Mouse (Mus musculus): ENCODE data around the gene Fgf16. TPM values are rescaled to one million over a fixed set of nuclear protein-coding genes. Genes with fewer than 3 reads are reported as not detected.

Gene Fgf16
- polyA plus RNA-seq (2015; fragmentation: Nextera tagmentation; extraction: Ambion mirVana) = 0.96 and 0.98 TPM in 2 replicates

DNA sequence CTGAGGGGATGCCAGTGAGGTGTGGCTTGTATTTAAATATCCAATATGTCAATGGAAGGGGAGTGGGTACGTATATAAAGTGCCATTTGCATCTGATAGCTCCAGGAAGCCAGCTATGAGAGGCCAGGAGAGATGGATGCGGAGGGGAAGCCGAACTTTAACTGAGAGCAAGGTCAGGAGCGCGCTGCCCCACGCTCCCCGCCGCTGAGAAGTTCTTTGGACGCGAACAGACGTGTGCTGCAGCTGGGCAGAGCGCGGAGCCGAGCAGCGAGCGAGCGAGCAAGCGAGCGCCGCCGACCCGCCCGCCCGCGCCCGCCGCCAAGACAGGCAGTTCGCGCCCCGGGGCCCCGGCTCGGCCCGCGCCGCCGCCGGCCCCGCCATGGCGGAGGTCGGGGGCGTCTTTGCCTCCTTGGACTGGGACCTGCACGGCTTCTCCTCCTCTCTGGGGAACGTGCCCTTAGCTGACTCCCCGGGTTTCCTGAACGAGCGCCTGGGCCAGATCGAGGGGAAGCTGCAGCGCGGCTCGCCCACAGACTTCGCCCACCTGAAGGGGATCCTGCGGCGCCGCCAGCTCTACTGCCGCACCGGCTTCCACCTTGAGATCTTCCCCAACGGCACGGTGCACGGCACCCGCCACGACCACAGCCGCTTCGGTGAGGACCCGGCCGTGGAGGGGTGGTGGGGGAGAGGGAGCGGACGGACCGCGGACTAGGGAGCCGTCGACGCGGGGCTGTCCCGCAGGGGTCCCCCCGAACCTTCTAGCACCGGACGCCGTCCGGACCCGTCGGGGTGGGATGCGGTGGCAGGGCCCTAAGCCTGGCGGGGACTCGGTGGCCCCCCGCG is at the start of gene Fgf16:
Fgf16 (plus strand) TSS at position 118 of the 843 bp plus-strand sequence.
- no peaks in the 10 kb centered on the region for H3K9me3 ChIP-seq (replicated peaks; ENCODE audit: control insufficient read depth, low read length)
- no peak within 1 kb of the TSS for H3K27ac ChIP-seq (ENCODE audit: low read length)
- H3K9ac ChIP-seq (ENCODE audit: low read length) = peak within 1 kb of the TSS; percentile 68
- H3K4me1 ChIP-seq (ENCODE audit: control insufficient read depth, insufficient read depth, low read length) = peaks cover 3% of the 10 kb centered on the region
- WGBS = 9% methylated on average over 66 of the region's 86 CpGs
- peak within 1 kb of the TSS; percentile 78 for H3K4me2 ChIP-seq (ENCODE audit: low read depth, low read length)
- no peak for ATAC-seq (replicated peaks; ENCODE audit: extremely low read depth, insufficient read depth, low FRiP score)
- H3K36me3 ChIP-seq (ENCODE audit: control insufficient read depth, insufficient read depth) = no peaks in the 10 kb centered on the region
- H3K4me3 ChIP-seq (ENCODE audit: low read length) = peak within 1 kb of the TSS; percentile 56
- H3K27me3 ChIP-seq (ENCODE audit: control insufficient read depth, insufficient read depth, low read length) = peaks cover 19% of the 10 kb centered on the region

DNA sequence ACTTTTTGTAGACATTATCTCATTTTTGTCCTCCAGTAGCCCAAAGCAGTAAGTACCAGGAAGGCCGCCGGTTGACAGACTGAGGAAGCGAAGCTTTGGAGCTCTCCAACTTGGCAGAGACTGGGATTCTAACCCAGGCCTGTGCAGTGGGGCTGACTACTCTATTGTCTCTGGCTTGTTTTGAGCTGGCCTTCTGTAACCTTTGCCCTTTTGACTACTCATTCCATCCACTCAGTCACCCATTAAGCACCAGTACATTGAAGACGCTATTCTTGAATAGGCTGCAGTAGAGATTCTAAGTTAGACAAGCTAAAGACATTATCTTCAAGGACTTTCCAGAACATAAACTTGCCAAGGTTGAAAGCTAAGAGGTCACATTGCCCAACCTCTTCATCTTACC is 49.3 kb upstream of the Fgf16 start:
- ATAC-seq (replicated peaks; ENCODE audit: extremely low read depth, insufficient read depth, low FRiP score) = no peak
- no peak overlapping the region for H3K9ac ChIP-seq (ENCODE audit: low read length)
- no peak overlapping the region for H3K27ac ChIP-seq (ENCODE audit: low read length)
- H3K36me3 ChIP-seq (ENCODE audit: control insufficient read depth, insufficient read depth) = no peaks in the 10 kb centered on the region
- H3K27me3 ChIP-seq (ENCODE audit: control insufficient read depth, insufficient read depth, low read length) = no peaks in the 10 kb centered on the region
- no peaks in the 10 kb centered on the region for H3K9me3 ChIP-seq (replicated peaks; ENCODE audit: control insufficient read depth, low read length)
- no peaks in the 10 kb centered on the region for H3K4me1 ChIP-seq (ENCODE audit: control insufficient read depth, insufficient read depth, low read length)
- 82% methylated on average over 4 of the region's 4 CpGs for WGBS
- no peak overlapping the region for H3K4me3 ChIP-seq (ENCODE audit: low read length)
- no peak overlapping the region for H3K4me2 ChIP-seq (ENCODE audit: low read depth, low read length)

DNA sequence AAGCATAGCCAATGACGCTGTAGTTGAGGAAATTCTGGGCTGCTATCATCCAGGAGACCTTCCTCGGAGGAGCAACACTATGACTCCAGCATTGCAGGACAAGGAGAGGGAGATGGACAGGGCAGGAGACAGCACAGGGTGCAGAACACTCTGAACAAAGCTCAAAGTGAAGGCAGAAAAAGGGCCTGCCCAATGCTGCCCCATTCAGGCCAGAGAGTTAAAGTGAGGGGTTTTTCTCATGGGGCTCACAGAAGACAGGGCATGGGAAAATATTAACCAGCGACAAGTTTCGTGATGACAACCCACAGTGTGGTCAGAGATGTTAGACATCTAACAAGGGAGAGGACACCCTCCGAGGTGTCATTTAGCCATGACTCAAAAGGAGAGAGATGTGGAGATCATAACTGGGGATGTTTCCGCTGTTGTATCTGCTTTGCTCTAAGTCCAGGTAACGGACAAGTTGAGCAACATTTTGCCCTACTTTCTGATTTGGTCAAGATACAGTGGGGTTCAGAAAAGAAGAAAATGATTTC is 48.2 kb upstream of the Fgf16 start:
- 88% methylated on average over 7 of the region's 7 CpGs for WGBS
- no peak overlapping the region for H3K27ac ChIP-seq (ENCODE audit: low read length)
- no peak overlapping the region for H3K4me2 ChIP-seq (ENCODE audit: low read depth, low read length)

DNA sequence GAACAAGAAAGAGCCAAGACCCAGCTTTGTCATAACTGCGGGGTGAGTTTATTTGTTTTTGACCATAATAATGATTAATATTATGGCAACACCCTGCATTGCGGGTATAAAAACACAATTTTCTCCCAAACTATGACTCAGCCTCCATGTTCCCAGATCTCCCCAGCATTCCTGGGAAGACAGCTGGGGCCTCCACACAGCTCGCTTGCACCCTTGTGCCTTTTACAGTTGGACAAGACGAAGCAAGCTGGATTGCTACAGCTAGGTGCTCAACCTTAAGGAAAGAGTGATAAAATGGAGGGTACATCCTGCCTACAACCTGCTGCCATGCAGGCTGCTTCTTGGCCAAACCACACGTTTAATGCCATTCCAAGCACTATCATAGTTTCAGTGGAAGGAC is 45.7 kb upstream of the Fgf16 start:
- H3K36me3 ChIP-seq (ENCODE audit: control insufficient read depth, insufficient read depth) = no peaks in the 10 kb centered on the region
- no peak overlapping the region for H3K27ac ChIP-seq (ENCODE audit: low read length)
- H3K4me3 ChIP-seq (ENCODE audit: low read length) = no peak overlapping the region
- H3K4me2 ChIP-seq (ENCODE audit: low read depth, low read length) = no peak overlapping the region
- no peaks in the 10 kb centered on the region for H3K9me3 ChIP-seq (replicated peaks; ENCODE audit: control insufficient read depth, low read length)
- ATAC-seq (replicated peaks; ENCODE audit: extremely low read depth, insufficient read depth, low FRiP score) = no peak
- 76% methylated on average over 5 of the region's 5 CpGs for WGBS
- H3K27me3 ChIP-seq (ENCODE audit: control insufficient read depth, insufficient read depth, low read length) = no peaks in the 10 kb centered on the region
- H3K9ac ChIP-seq (ENCODE audit: low read length) = no peak overlapping the region
- H3K4me1 ChIP-seq (ENCODE audit: control insufficient read depth, insufficient read depth, low read length) = no peaks in the 10 kb centered on the region

More for the DNA sequence above, 48.2 kb upstream of the Fgf16 start:
- Histone ChIP-seq H3K9me3 (replicated peaks; ENCODE audit: control insufficient read depth, low read length) (no peaks in the 10 kb centered on the region), H3K27me3 (ENCODE audit: control insufficient read depth, insufficient read depth, low read length) (no peaks in the 10 kb centered on the region), H3K36me3 (ENCODE audit: control insufficient read depth, insufficient read depth) (no peaks in the 10 kb centered on the region), H3K9ac (ENCODE audit: low read length) (no peak overlapping the region), H3K4me1 (ENCODE audit: control insufficient read depth, insufficient read depth, low read length) (no peaks in the 10 kb centered on the region), H3K4me3 (ENCODE audit: low read length) (no peak overlapping the region)
- ATAC-seq (replicated peaks; ENCODE audit: extremely low read depth, insufficient read depth, low FRiP score) = no peak

DNA sequence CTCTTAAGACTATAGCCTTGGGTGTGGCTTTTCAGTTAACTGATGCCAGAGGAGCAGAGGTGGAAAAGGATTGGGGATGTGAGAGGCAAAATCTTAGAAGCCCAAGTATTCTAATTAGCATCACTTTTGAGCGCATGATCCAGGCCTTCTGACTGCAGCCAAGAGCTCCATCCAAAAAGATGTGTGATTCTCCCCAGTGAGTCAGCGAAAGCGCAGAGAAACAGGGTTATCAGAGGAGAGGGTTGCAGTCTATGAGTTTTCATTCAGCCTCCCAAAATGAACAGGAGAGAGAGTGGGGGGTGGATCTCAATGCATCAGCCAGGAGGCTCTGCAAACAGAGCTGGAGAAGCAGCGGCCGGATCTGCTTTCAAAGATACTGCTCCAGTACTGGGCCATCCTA is 45.1 kb upstream of the Fgf16 start:
- Histone ChIP-seq H3K4me3 (ENCODE audit: low read length) (no peak overlapping the region), H3K4me1 (ENCODE audit: control insufficient read depth, insufficient read depth, low read length) (no peaks in the 10 kb centered on the region), H3K36me3 (ENCODE audit: control insufficient read depth, insufficient read depth) (no peaks in the 10 kb centered on the region), H3K9ac (ENCODE audit: low read length) (no peak overlapping the region), H3K9me3 (replicated peaks; ENCODE audit: control insufficient read depth, low read length) (no peaks in the 10 kb centered on the region), H3K27me3 (ENCODE audit: control insufficient read depth, insufficient read depth, low read length) (no peaks in the 10 kb centered on the region), H3K27ac (ENCODE audit: low read length) (no peak overlapping the region), H3K4me2 (ENCODE audit: low read depth, low read length) (no peak overlapping the region)
- 71% methylated on average over 5 of the region's 5 CpGs for WGBS
- no peak for ATAC-seq (replicated peaks; ENCODE audit: extremely low read depth, insufficient read depth, low FRiP score)

DNA sequence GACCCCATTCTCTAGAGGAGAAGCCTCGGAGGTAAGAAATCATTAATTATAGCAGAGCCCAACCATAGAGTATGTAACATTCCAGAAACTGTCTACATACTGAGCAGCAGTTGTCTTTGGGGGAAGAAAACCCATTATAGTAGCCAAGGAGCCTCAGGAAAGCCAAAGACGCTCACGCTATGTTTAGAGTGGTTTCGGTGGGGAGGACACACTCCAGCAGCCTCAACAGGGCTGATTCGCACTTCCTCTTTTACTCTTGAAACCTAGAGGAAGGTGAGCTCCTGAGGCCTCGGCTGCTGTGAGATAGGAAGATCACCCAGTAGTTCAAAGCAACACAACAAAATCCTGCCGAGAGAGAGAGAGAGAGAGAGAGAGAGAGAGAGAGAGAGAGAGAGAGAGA is 39.9 kb upstream of the Fgf16 start:
- Histone ChIP-seq H3K27ac (ENCODE audit: low read length) (no peak overlapping the region), H3K4me3 (ENCODE audit: low read length) (no peak overlapping the region), H3K36me3 (ENCODE audit: control insufficient read depth, insufficient read depth) (no peaks in the 10 kb centered on the region), H3K4me1 (ENCODE audit: control insufficient read depth, insufficient read depth, low read length) (no peaks in the 10 kb centered on the region), H3K9me3 (replicated peaks; ENCODE audit: control insufficient read depth, low read length) (no peaks in the 10 kb centered on the region), H3K4me2 (ENCODE audit: low read depth, low read length) (no peak overlapping the region), H3K9ac (ENCODE audit: low read length) (no peak overlapping the region), H3K27me3 (ENCODE audit: control insufficient read depth, insufficient read depth, low read length) (no peaks in the 10 kb centered on the region)
- WGBS = 62% methylated on average over 7 of the region's 7 CpGs
- ATAC-seq (replicated peaks; ENCODE audit: extremely low read depth, insufficient read depth, low FRiP score) = no peak

DNA sequence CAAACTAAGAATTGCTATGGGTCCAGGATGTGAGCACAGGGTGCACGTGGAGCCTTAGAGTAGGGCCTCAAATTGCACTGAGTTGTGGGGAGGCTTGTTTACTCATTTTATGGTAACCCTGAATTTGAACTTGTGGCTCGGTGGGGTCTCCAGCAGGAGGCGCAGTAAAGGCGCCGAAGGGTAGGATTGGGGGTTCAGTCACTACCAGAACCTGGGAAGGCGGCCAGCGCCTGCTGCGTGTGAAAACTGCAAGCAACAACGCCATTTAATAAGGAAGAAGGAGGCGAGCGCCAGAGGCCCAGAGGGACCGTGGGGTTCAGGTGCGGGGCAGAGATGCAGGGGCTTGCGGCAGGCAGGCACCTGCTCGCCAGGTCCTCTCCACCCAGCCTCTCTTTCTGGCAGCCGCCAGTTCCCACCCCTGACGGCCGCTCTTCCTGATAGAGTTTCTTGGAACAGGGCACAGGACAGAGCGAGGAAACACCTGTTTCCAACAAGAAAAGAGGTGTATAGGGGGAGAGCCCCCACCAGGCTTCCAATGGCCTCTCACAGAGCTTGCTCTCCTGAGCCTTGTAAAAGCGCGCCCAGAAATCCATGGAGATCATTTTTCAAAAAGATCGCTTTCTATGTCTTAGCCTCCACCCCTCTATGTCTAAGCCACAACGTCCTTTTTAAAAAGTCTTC is 1.1 kb upstream of the Fgf16 start:
- Histone ChIP-seq H3K27ac (ENCODE audit: low read length) (no peak overlapping the region), H3K4me3 (ENCODE audit: low read length) (peak overlapping the region; percentile 56), H3K9me3 (replicated peaks; ENCODE audit: control insufficient read depth, low read length) (no peaks in the 10 kb centered on the region), H3K36me3 (ENCODE audit: control insufficient read depth, insufficient read depth) (no peaks in the 10 kb centered on the region), H3K27me3 (ENCODE audit: control insufficient read depth, insufficient read depth, low read length) (peaks cover 19% of the 10 kb centered on the region), H3K4me1 (ENCODE audit: control insufficient read depth, insufficient read depth, low read length) (peaks cover 3% of the 10 kb centered on the region), H3K9ac (ENCODE audit: low read length) (peak overlapping the region; percentile 65), H3K4me2 (ENCODE audit: low read depth, low read length) (peak overlapping the region; percentile 78)
- no peak for ATAC-seq (replicated peaks; ENCODE audit: extremely low read depth, insufficient read depth, low FRiP score)
- WGBS = 8% methylated on average over 21 of the region's 23 CpGs

DNA sequence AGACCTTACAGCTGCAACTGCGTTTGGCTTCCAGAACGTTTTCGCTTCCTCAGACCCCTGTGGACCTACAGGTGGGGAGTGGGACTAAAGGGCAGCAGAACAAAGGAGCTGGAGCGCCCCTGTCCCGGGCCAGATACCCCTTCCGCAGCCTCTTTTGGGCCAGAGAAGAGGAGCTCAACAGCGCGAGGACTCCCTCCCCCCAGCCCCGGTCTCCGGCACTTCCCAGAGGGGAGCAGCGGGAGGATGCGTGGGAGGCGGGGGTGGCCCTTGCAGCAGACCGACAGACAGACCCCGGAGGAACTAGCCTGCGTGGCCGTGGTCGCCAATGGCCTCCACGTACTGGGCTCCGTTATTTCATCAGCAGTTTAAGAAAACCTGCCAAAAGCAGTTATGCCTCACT is 467 bp upstream of the Fgf16 start:
- WGBS = 14% methylated on average over 20 of the region's 20 CpGs
- ATAC-seq (replicated peaks; ENCODE audit: extremely low read depth, insufficient read depth, low FRiP score) = no peak
- Histone ChIP-seq H3K9ac (ENCODE audit: low read length) (peak overlapping the region; percentile 65), H3K4me3 (ENCODE audit: low read length) (peak overlapping the region; percentile 56), H3K27ac (ENCODE audit: low read length) (no peak overlapping the region), H3K9me3 (replicated peaks; ENCODE audit: control insufficient read depth, low read length) (no peaks in the 10 kb centered on the region), H3K4me1 (ENCODE audit: control insufficient read depth, insufficient read depth, low read length) (peaks cover 3% of the 10 kb centered on the region), H3K36me3 (ENCODE audit: control insufficient read depth, insufficient read depth) (no peaks in the 10 kb centered on the region), H3K27me3 (ENCODE audit: control insufficient read depth, insufficient read depth, low read length) (peaks cover 19% of the 10 kb centered on the region), H3K4me2 (ENCODE audit: low read depth, low read length) (peak overlapping the region; percentile 78)

All from heart, embryonic 16.5 days (tissue).